Mouse (Mus musculus) embryonic facial prominence, embryonic 15.5 days (tissue): ENCODE measurements around the gene Mst1r. TPM values are rescaled to one million over a fixed set of nuclear protein-coding genes. Genes with fewer than 3 reads are reported as not detected.

Source experiments
- ATAC-seq: fragments of 200-750 bp; cut with Nextera tagmentation; 2 replicates; pipeline ENCODE4 v1.8.0; 2017; ENCODE audit warnings: low read depth, moderate TSS enrichment; ENCODE audit not compliant: insufficient number of reproducible peaks, low FRiP score, low TSS enrichment
- H3K27ac ChIP-seq: fragments of 300-500 bp; sonication (generic); replicated peaks from 2 replicates; pipeline ENCODE4 v1.5.1; 2015; ENCODE audit warnings: mild to moderate bottlenecking, inconsistent platforms
- H3K27me3 ChIP-seq: fragments of 300-500 bp; sonication (generic); 2 replicates; pipeline ENCODE4 v1.6.1; 2015; ENCODE audit warnings: inconsistent platforms
- H3K36me3 ChIP-seq: fragments of 300-500 bp; sonication (generic); 2 replicates; pipeline ENCODE4 v1.6.1; 2015; ENCODE audit warnings: mild to moderate bottlenecking, inconsistent platforms
- H3K4me1 ChIP-seq: fragments of 300-500 bp; sonication (generic); 2 replicates; pipeline ENCODE4 v1.6.1; 2015; ENCODE audit warnings: inconsistent platforms
- H3K4me2 ChIP-seq: fragments of 300-500 bp; sonication (generic); replicated peaks from 2 replicates; pipeline ENCODE4 v1.6.1; 2015; ENCODE audit warnings: mild to moderate bottlenecking, inconsistent platforms
- H3K4me3 ChIP-seq: fragments of 300-500 bp; sonication (generic); replicated peaks from 2 replicates; pipeline ENCODE4 v1.5.1; 2015; ENCODE audit warnings: mild to moderate bottlenecking, inconsistent platforms
- H3K9ac ChIP-seq: fragments of 300-500 bp; sonication (generic); 2 replicates; pipeline ENCODE4 v1.6.1; 2015; ENCODE audit warnings: inconsistent platforms
- H3K9me3 ChIP-seq: fragments of 300-500 bp; sonication (generic); replicated peaks from 2 replicates; pipeline ENCODE4 v1.6.1; 2016; ENCODE audit warnings: inconsistent platforms
- WGBS: fragments of 180-500 bp; shearing (Covaris S2); methylation state at CpG from one replicate; pipeline ENCODE4 v1.1.7; 2015; 5-methylcytosine and 5-hydroxymethylcytosine counted together
- polyA plus RNA-seq: library from polyadenylated mRNA; unstranded; fragments of >200 nt; fragmentation: Nextera tagmentation; extraction: Ambion mirVana; gene quantifications from 2 replicates; pipeline ENCODE4 v1.2.1, GENCODE M21; 2015

The Mst1r gene
- polyA plus RNA-seq, 1 experiment from 2014 or later: 7.7 TPM

GRCm38 (mm10) chr9:107891023-107891422 lies 15.7 kb upstream of the Mst1r start:
- no peak overlapping the region for H3K9ac ChIP-seq
- no peak overlapping the region for H3K27ac ChIP-seq
- 96% methylated on average over 1 of the region's 1 CpGs for WGBS
- no peak for ATAC-seq
- H3K9me3 ChIP-seq: no peaks in the 10 kb centered on the region
- H3K27me3 ChIP-seq: 0 out of 2 replicates have a peak, but pooled peaks cover 6% of the 10 kb centered on the region
- no peak overlapping the region for H3K4me3 ChIP-seq
- H3K36me3 ChIP-seq: no peaks in the 10 kb centered on the region
- H3K4me1 ChIP-seq: peaks cover 21% of the 10 kb centered on the region
- H3K4me2 ChIP-seq: no peak overlapping the region

DNA sequence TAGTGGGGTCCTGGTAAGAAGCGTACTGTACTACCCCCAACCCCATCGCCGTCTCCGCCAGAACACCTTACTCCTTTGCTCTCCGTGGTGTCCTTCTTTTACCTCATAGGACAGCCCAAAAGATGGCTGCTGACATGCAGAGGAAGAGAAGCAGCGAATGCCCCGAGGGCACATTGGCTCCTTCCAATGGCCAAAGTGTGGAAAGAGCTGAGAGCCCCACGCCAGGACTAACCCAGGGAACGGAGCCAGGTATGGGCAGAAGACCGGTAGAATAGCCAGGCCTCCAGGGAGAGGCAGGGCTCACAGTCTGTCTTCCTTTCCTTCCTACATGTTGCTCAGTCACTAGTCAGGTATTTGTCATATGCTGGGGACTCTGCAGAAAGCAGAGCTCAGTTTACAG lies 8.1 kb upstream of the Mst1r start:
- 78% methylated on average over 10 of the region's 10 CpGs for WGBS
- H3K36me3 ChIP-seq: peaks cover 37% of the 10 kb centered on the region
- H3K4me1 ChIP-seq: peaks cover 9% of the 10 kb centered on the region
- H3K27me3 ChIP-seq: peaks cover 21% of the 10 kb centered on the region
- no peak for ATAC-seq
- H3K9ac ChIP-seq: no peak overlapping the region
- H3K27ac ChIP-seq: no peak overlapping the region
- no peaks in the 10 kb centered on the region for H3K9me3 ChIP-seq
- H3K4me3 ChIP-seq: no peak overlapping the region
- H3K4me2 ChIP-seq: no peak overlapping the region

DNA sequence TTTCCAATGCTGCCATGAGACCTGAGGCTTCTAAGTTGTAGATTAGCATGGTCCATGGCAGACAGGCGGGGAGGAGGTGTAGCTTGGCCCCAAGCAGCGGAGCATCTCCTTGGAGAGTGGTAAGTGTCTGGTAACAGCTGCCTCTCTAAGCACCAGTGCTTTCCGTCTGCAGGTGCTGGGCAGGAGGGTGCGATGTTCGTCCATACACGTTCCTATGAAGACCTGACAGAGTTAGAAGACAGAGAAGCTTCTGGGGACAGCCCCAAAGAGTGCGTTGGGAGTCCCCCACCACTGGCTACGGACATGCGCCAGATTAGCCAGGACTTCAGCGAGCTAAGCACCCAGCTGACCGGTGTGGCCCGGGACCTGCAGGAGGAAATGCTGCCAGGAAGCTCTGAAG lies 6.8 kb upstream of the Mst1r start:
- Histone ChIP-seq H3K4me2 (no peak overlapping the region), H3K9me3 (no peaks in the 10 kb centered on the region), H3K27me3 (peaks cover 21% of the 10 kb centered on the region), H3K4me3 (no peak overlapping the region), H3K4me1 (peaks cover 10% of the 10 kb centered on the region), H3K36me3 (peaks cover 37% of the 10 kb centered on the region), H3K27ac (no peak overlapping the region), H3K9ac (no peak overlapping the region)
- WGBS: 68% methylated on average over 12 of the region's 12 CpGs
- no peak for ATAC-seq

- Histone ChIP-seq H3K4me1 (peaks cover 18% of the 10 kb centered on the region), H3K4me3 (peak overlapping the region; percentile 27), H3K9ac (no peak overlapping the region), H3K9me3 (no peaks in the 10 kb centered on the region), H3K4me2 (peak overlapping the region; percentile 47), H3K27me3 (peaks cover 21% of the 10 kb centered on the region), H3K36me3 (peaks cover 37% of the 10 kb centered on the region), H3K27ac (no peak overlapping the region)
- WGBS: 11% methylated on average over 44 of the region's 44 CpGs
- no peak for ATAC-seq
Measured at GRCm38 (mm10) chr9:107900840-107901626, 5.6 kb upstream of the Mst1r start.

- Histone ChIP-seq H3K4me3 (no peak overlapping the region), H3K4me2 (0 out of 2 replicates have a peak overlapping the region, but pooled peaks have one; percentile 47), H3K27ac (no peak overlapping the region), H3K9me3 (no peaks in the 10 kb centered on the region), H3K9ac (no peak overlapping the region), H3K27me3 (peaks cover 21% of the 10 kb centered on the region), H3K36me3 (peaks cover 35% of the 10 kb centered on the region), H3K4me1 (peaks cover 23% of the 10 kb centered on the region)
- no peak for ATAC-seq
- WGBS: 19% methylated on average over 17 of the region's 17 CpGs
Measured at GRCm38 (mm10) chr9:107901627-107901914, 5.1 kb upstream of the Mst1r start.

DNA sequence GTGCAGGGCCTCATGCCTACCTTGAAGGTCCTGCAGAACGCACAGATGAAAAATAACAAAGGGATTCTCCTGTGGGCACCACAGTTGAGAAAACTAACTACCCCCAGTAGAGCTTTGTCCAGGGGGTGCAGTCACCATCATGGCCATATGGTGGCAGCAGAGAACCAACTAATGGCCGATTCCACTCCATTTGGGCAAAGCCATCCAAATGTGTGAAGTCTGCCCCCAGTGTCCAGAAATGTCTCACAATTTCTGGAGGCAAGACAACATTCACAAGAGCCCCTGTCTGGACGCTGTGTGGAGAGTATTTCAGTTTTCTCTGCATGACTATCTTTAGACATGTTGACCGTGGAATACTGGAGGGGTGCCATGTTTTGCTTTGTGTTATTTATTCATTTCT lies 1.9 kb upstream of the Mst1r start:
- H3K4me2 ChIP-seq: no peak overlapping the region
- peaks cover 20% of the 10 kb centered on the region for H3K36me3 ChIP-seq
- H3K27ac ChIP-seq: 0 out of 2 replicates have a peak overlapping the region, but pooled peaks have one; percentile 41
- no peak overlapping the region for H3K9ac ChIP-seq
- H3K4me1 ChIP-seq: peaks cover 55% of the 10 kb centered on the region
- WGBS: 1% methylated on average over 4 of the region's 4 CpGs
- no peak overlapping the region for H3K4me3 ChIP-seq
- no peaks in the 10 kb centered on the region for H3K9me3 ChIP-seq
- H3K27me3 ChIP-seq: peaks cover 15% of the 10 kb centered on the region
- ATAC-seq: peak; percentile 53; the same call in 1 of the 2 replicates

DNA sequence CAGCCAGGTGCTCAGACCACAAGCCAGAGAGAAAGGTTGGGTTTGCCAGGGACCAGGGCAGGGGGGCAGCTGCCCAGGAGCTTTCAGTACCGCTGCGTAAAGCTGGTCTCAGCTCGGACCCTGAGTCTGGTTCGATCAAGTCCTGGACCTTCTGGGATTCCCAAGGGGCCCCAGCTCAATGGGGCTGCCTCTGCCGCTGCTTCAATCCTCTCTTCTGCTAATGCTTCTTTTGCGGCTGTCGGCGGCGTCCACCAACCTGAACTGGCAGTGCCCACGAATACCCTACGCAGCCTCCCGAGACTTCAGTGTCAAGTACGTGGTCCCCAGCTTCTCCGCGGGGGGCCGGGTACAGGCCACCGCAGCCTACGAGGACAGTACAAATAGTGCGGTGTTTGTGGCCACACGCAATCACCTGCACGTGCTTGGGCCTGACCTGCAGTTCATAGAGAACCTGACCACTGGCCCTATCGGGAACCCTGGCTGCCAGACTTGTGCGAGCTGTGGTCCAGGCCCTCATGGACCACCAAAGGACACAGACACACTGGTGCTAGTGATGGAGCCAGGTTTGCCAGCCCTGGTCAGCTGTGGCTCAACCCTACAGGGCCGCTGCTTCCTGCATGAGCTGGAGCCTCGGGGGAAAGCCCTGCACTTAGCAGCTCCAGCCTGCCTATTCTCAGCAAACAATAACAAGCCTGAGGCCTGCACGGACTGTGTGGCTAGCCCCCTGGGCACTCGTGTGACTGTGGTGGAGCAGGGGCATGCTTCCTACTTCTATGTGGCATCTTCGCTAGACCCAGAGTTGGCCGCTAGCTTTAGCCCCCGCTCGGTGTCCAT lies 511 bp downstream of the Mst1r start:
- Histone ChIP-seq H3K4me2 (peak overlapping the region; percentile 78), H3K27me3 (no peaks in the 10 kb centered on the region), H3K27ac (peak overlapping the region; percentile 81), H3K36me3 (peaks cover 8% of the 10 kb centered on the region), H3K4me3 (peak overlapping the region; percentile 54), H3K9me3 (no peaks in the 10 kb centered on the region), H3K4me1 (peaks cover 54% of the 10 kb centered on the region), H3K9ac (peak overlapping the region; percentile 45)
- WGBS: 38% methylated on average over 31 of the region's 31 CpGs
- ATAC-seq: no peak

- Histone ChIP-seq H3K4me1 (peaks cover 54% of the 10 kb centered on the region), H3K36me3 (peaks cover 3% of the 10 kb centered on the region; the same call in 1 of the 2 replicates), H3K27ac (no peak overlapping the region), H3K9me3 (no peaks in the 10 kb centered on the region), H3K9ac (no peak overlapping the region), H3K27me3 (no peaks in the 10 kb centered on the region), H3K4me3 (peak overlapping the region; percentile 54), H3K4me2 (peak overlapping the region; percentile 78)
- ATAC-seq: no peak
- 72% methylated on average over 14 of the region's 14 CpGs for WGBS
Measured at GRCm38 (mm10) chr9:107907801-107908120, 1.1 kb downstream of the Mst1r start.

DNA sequence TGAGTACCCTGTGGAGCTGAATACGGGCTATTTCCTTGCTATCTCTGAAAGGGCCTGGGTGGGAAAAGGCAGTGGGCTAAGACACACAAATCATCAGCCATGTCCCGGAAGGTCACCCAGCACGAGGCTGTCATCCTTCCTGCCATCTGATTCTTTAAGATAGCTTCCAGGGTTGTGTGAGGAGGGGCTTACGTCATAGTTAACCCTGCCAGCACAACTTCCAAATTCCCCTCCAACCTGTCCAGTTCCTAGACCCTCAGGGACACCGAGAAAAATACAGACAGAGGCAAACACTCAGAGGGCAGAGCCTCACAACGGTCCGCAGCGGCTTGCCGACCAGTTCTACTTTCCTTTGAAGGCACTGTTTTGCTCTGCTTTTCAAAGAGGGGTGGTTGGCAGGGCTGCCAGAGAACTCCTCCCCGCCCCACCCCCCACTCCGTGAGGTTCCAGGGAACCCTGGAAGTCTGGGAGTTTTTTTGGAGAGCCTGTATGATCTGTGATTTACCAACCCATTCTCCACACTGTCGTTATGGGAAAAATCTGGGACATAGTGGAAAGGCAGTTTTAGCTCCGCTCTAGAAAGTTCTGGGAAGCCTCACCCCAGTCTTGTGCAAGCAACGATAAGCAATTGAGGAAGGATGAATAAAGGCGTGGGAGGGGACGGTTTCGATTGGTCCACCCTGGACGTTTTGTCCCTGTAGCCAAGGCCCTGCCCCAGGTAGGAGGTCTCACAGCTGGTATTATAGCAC lies 1.9 kb downstream of the Mst1r start:
- 0 out of 2 replicates have a peak, but pooled peaks cover 4% of the 10 kb centered on the region for H3K36me3 ChIP-seq
- no peak overlapping the region for H3K9ac ChIP-seq
- no peaks in the 10 kb centered on the region for H3K9me3 ChIP-seq
- WGBS: 31% methylated on average over 18 of the region's 18 CpGs
- H3K27ac ChIP-seq: 0 out of 2 replicates have a peak overlapping the region, but pooled peaks have one; percentile 60
- H3K4me2 ChIP-seq: peak overlapping the region; percentile 78
- peak overlapping the region; percentile 54 for H3K4me3 ChIP-seq
- no peak for ATAC-seq
- peaks cover 54% of the 10 kb centered on the region for H3K4me1 ChIP-seq
- H3K27me3 ChIP-seq: no peaks in the 10 kb centered on the region

GRCm38 (mm10) chr9:107910025-107910769 lies 3.5 kb downstream of the Mst1r start:
- 69% methylated on average over 15 of the region's 15 CpGs for WGBS
- no peak for ATAC-seq
- H3K27ac ChIP-seq: peak overlapping the region; percentile 60; the same call in 1 of the 2 replicates
- H3K4me3 ChIP-seq: 0 out of 2 replicates have a peak overlapping the region, but pooled peaks have one; percentile 54
- H3K36me3 ChIP-seq: peaks cover 12% of the 10 kb centered on the region; the same call in 1 of the 2 replicates
- H3K4me1 ChIP-seq: peaks cover 50% of the 10 kb centered on the region
- H3K27me3 ChIP-seq: no peaks in the 10 kb centered on the region
- no peak overlapping the region for H3K9ac ChIP-seq
- H3K9me3 ChIP-seq: no peaks in the 10 kb centered on the region
- H3K4me2 ChIP-seq: peak overlapping the region; percentile 78
